In the genomic region with DNA sequence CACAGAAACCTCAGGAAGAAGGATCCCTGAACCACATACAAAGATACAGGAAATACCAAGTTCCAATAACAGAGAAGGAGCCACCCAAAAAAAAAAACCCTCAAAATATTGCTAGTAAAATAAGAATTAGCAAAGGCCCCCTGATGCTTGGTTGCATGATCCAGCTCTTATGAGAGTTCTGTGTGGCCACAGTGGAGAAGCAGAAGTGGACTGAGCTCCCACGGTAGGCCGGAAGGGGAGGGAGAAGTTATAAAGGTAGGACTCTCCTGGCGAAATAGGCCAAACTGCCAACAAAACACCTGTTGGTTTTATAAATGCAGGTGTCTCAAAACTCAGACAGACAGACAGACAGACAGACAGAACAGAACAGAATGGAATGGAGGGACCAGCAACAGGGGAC, we compare ENCODE assay signal across 24 mouse cellular contexts.
"Had no signal": no experiment of that assay in that cellular context is flagged by ENCODE, and none has a peak within 500 bp of the region (broad histone marks: within the 10 kb centered on the region; RNA-seq: fewer than 3 reads in every experiment).

No protein-coding gene starts in this region.

- H3K36me3 ChIP-seq: heart, embryonic 13.5 days; heart, embryonic 15.5 days; hindbrain, embryonic 10.5 days; hindbrain, embryonic 12.5 days; intestine, embryonic 15.5 days; limb, embryonic 13.5 days; limb, embryonic 15.5 days; liver, embryonic 12.5 days had no signal

- H3K4me3 ChIP-seq: heart, adult 2 months; heart, embryonic 13.5 days; heart, embryonic 15.5 days; hindbrain, embryonic 10.5 days; hindbrain, embryonic 12.5 days; intestine, embryonic 15.5 days; layer of hippocampus, adult 2 months; limb, embryonic 13.5 days; limb, embryonic 15.5 days; liver, embryonic 12.5 days had no signal

- ATAC-seq: hindbrain, embryonic 16.5 days; inflammation-experienced regulatory T-cells, adult 6 months; intestine, embryonic 15.5 days; intestine, postnatal 0 days; liver, embryonic 12.5 days had no signal

- H3K27ac ChIP-seq: heart, adult 2 months; heart, embryonic 13.5 days; heart, embryonic 15.5 days; hindbrain, embryonic 12.5 days; hindbrain, embryonic 14.5 days; intestine, embryonic 15.5 days; layer of hippocampus, adult 2 months; limb, embryonic 13.5 days; limb, embryonic 15.5 days; liver, embryonic 12.5 days had no signal

- H3K4me1 ChIP-seq: heart, embryonic 15.5 days; intestine, embryonic 15.5 days had no signal

- DNase-seq: gastrocnemius, postnatal 14 days; gastrocnemius, postnatal 36 days; heart, adult 2 months; heart, postnatal 4 days; kidney, adult 18-20 months; kidney, adult 8-10 months; kidney, postnatal 10 days; kidney, postnatal 25 days; kidney, postnatal 4 days; left cerebral cortex, postnatal 4 days had no signal

- H3K9me3 ChIP-seq: heart, embryonic 13.5 days; heart, embryonic 15.5 days; hindbrain, embryonic 12.5 days; intestine, embryonic 15.5 days; limb, embryonic 15.5 days; liver, embryonic 12.5 days had no signal

- H3K27me3 ChIP-seq: heart, embryonic 13.5 days; heart, embryonic 15.5 days; hindbrain, embryonic 12.5 days; intestine, embryonic 15.5 days; limb, embryonic 13.5 days; limb, embryonic 15.5 days; liver, embryonic 12.5 days had no signal

- H3K9ac ChIP-seq: heart, embryonic 13.5 days; heart, embryonic 15.5 days; hindbrain, embryonic 12.5 days; hindbrain, embryonic 14.5 days; intestine, embryonic 15.5 days; limb, embryonic 13.5 days; limb, embryonic 15.5 days; liver, embryonic 12.5 days had no signal

- H3K4me2 ChIP-seq: heart, embryonic 11.5 days; heart, embryonic 13.5 days; heart, embryonic 15.5 days; hindbrain, embryonic 12.5 days; hindbrain, embryonic 14.5 days; intestine, embryonic 15.5 days; limb, embryonic 13.5 days; limb, embryonic 15.5 days; liver, embryonic 12.5 days had no signal
